Mouse (Mus musculus) CH12.LX (cell line): Measurements from ENCODE around the gene Slc44a3.

ENCODE experiments used
- CHD2 ChIP-seq: IDR thresholded peaks from 2 replicates; pipeline ENCODE4 v1.6.1; 2011; ENCODE audit warnings: low read length, improper control_type of control experiment
- CTCF ChIP-seq, 2 experiments: IDR thresholded peaks in 1 of 2; conservative IDR thresholded peaks in 1 of 2; 2 replicates each; pipeline ENCODE4 v1.5.1; 2011 to 2012; ENCODE audit warnings: low read depth in 2 of 2, low read length in 2 of 2, improper control_type of control experiment in 1 of 2, inconsistent platforms in 1 of 2, mild to moderate bottlenecking in 1 of 2, moderate library complexity in 1 of 2
- JUND ChIP-seq: conservative IDR thresholded peaks from 2 replicates; pipeline ENCODE4 v1.6.1; 2011; ENCODE audit warnings: low read depth, low read length, improper control_type of control experiment
- KAT2A ChIP-seq: IDR thresholded peaks from 2 replicates; pipeline ENCODE4 v1.6.1; 2012; ENCODE audit warnings: low read length, improper control_type of control experiment, inconsistent platforms; ENCODE audit not compliant: insufficient replicate concordance
- MAFK ChIP-seq: IDR thresholded peaks from 2 replicates; pipeline ENCODE4 v1.6.1; 2011; ENCODE audit warnings: low read length, improper control_type of control experiment; ENCODE audit not compliant: insufficient replicate concordance
- PAX5 ChIP-seq: IDR thresholded peaks from 2 replicates; pipeline ENCODE4 v1.6.1; 2012; ENCODE audit warnings: low read length, inconsistent platforms, mixed read lengths
- POLR2A ChIP-seq: IDR thresholded peaks from 2 replicates; pipeline ENCODE4 v1.6.1; 2011; ENCODE audit warnings: low read depth, mild to moderate bottlenecking, improper control_type of control experiment, low read length
- RCOR1 ChIP-seq: conservative IDR thresholded peaks from 2 replicates; pipeline ENCODE4 v1.6.1; 2012; ENCODE audit warnings: low read depth, mild to moderate bottlenecking, inconsistent platforms, low read length, improper control_type of control experiment
- UBTF ChIP-seq: IDR thresholded peaks from 2 replicates; pipeline ENCODE4 v1.6.1; 2012; ENCODE audit warnings: low read depth, mild to moderate bottlenecking, inconsistent platforms, low read length, improper control_type of control experiment, moderate library complexity
- USF2 ChIP-seq: conservative IDR thresholded peaks from 2 replicates; pipeline ENCODE4 v1.6.1; 2011; ENCODE audit warnings: low read depth, low read length, improper control_type of control experiment
- ZC3H11A ChIP-seq: IDR thresholded peaks from 2 replicates; pipeline ENCODE4 v1.6.1; 2012; ENCODE audit warnings: low read depth, mild to moderate bottlenecking, inconsistent platforms, low read length, improper control_type of control experiment
- ZNF384 ChIP-seq: IDR thresholded peaks from 2 replicates; pipeline ENCODE4 v1.6.1; 2012; ENCODE audit warnings: low read depth, low read length, improper control_type of control experiment, inconsistent platforms

DNA sequence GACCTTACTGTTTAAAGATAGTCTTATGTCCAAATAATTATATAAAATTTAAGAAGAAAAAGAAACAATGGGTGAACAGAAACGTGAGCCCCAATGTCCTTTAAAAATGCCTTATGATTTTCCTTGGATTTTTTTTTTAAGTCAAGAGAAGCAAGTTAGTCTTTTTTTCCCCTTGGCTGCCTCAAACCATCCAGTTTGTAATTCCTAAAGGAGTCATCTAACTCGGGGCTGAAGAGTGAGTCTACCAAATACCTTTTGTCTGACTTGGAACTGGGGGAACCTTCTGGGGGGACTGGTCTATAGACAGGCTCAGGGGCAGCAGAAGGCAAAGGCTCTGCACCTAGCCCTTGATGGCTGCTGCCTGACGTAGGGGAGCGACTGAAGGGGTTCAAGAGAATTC lies 42.2 kb upstream of the Slc44a3 start:
- TF ChIP-seq CTCF (conservative IDR thresholded peaks at IDR 0.05 in 1 of 2, IDR thresholded peaks at IDR 0.05 in 1 of 2; ENCODE audit: low read depth in 2 of 2, low read length in 2 of 2) = no peak
- TF ChIP-seq ZNF384 = no peak
- TF ChIP-seq CHD2 = no peak
- no peak for TF ChIP-seq USF2
- TF ChIP-seq POLR2A = no peak
- no peak for TF ChIP-seq PAX5
- TF ChIP-seq JUND = no peak
- no peak for TF ChIP-seq ZC3H11A
- TF ChIP-seq RCOR1 = no peak
- no peak for TF ChIP-seq KAT2A
- no peak for TF ChIP-seq UBTF
- TF ChIP-seq MAFK = no peak
